Mouse (Mus musculus): ENCODE measurements around the gene Strada.

Strada gene

GRCm38 (mm10) chr11:106187326-106187725, 14.6 kb downstream of the Strada start:
- DNase-seq = no peak

GRCm38 (mm10) chr11:106180449-106180801, 21.5 kb downstream of the Strada start:
- no peak for DNase-seq

- DNase-seq = no peak
Measured at GRCm38 (mm10) chr11:106179711-106180448, 22.1 kb downstream of the Strada start.

GRCm38 (mm10) chr11:106178036-106178782, 23.8 kb downstream of the Strada start:
- DNase-seq = no peak

DNA sequence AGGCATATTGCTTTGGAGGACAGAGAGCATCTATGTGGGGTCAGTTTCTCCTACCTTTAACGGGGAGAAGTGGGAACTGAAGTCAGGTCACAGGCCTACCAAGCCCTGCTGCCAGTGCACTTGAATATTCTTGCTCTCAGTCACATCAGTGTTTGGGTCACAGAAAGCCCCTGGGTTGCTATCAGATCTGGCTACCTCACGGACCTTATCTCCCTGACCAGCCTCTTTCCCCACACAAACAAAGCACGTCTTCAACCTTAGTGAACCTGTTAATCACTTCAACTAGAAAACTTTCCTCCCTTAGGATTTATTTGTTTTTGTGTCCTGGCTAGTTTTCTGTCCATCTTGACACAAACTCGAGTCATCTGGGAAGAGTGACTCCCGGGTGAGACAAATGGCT, 25.6 kb downstream of the Strada start:
- no peak for DNase-seq

DNA sequence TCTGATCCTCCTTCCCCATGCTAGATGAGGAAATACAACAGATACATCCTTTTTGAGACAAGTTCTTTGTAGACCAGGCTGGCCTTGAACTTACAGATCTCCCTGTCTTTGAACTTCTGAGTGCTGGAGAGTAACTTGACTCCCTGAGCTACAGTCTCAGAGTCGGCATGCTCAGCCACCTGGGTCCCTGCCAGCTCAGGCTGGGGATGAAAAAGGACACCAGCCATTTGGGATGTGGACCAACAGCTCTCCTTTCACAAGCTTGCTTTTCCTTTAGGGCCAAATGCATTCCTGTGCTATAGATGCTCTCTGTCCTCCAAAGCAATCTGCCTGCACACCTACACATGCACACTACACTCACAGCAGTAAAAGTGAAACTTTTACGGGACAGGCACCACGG, 26.9 kb downstream of the Strada start:
- DNase-seq = no peak

GRCm38 (mm10) chr11:106174372-106174771, 27.6 kb downstream of the Strada start:
- peak; percentile 70 to 84 for DNase-seq

- no peak for DNase-seq
Measured at GRCm38 (mm10) chr11:106173228-106173627, 28.7 kb downstream of the Strada start.

GRCm38 (mm10) chr11:106170807-106171206, 31.2 kb downstream of the Strada start:
- peak in 1 of 2 experiments; percentile 46 for DNase-seq

DNA sequence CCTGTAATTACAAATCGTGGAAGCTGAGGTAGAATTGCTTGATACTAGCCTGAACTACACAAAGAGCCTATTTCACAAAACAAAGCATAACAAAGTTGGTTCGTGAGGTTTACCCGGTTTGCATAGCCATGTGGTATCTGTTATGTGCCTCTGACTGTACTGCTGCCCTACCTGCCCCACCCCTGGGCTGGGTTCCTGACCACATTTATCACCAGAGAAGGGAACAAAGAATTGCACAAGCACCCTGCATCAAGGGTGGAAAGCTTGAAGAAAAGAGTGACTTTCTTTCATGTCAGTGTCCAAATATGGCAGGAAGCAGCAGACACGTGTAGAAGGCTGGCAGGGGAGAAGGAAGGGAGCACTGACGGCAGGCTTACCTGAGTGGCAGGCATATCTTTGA, 34.5 kb downstream of the Strada start:
- DNase-seq = no peak

DNA sequence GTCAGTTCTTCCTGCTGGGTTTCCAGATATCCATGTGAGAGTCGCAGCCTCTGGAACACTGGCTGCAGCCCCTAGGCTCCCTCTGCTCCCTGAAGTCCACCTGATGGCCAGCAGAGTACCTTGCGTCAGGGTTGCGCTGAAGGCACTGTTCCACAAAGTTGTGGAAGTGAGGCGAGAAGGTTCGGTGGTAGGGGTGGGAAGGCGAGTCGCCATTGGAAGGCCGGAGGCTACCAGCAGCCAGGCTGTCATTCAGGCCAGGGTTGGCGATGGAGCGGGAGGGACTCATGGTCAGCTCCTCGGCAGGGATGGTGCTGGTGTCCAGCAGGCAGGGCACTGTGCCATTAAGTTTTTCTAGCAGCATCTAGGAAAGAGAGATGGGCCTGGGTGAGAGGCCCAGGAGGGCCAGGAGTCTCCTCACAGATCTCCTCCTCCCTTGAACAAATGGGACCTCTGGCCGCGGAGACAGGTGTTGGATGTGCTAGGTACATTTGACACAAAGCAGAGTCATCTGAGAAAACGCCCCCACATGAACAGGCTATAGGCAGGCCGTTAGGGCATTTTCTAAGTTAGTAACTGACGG, 37.3 kb downstream of the Strada start:
- no peak for DNase-seq

DNA sequence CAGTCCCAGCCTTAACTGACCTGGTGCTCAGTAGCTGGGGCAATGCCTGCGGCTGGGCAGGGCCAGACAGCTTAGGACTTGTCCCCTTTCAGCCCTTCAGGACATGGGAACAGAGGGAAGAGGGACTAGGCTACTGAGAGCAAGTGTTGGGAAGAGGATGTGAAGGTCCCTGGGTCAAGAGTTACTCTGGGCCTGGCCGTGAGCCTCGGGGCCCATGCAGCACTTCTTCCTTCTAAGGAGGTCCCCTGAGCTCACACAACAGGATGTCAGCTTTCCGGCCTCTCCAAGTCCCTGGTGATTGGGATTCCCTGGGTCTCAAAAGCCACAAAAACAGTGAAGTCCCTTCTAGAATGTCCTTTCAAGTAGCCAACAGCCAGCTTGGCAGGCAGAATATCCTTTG, 38.4 kb downstream of the Strada start:
- DNase-seq = peak; percentile 54 to 63

GRCm38 (mm10) chr11:106162237-106162636, 39.7 kb downstream of the Strada start:
- peak in 1 of 2 experiments; percentile 24 for DNase-seq

DNA sequence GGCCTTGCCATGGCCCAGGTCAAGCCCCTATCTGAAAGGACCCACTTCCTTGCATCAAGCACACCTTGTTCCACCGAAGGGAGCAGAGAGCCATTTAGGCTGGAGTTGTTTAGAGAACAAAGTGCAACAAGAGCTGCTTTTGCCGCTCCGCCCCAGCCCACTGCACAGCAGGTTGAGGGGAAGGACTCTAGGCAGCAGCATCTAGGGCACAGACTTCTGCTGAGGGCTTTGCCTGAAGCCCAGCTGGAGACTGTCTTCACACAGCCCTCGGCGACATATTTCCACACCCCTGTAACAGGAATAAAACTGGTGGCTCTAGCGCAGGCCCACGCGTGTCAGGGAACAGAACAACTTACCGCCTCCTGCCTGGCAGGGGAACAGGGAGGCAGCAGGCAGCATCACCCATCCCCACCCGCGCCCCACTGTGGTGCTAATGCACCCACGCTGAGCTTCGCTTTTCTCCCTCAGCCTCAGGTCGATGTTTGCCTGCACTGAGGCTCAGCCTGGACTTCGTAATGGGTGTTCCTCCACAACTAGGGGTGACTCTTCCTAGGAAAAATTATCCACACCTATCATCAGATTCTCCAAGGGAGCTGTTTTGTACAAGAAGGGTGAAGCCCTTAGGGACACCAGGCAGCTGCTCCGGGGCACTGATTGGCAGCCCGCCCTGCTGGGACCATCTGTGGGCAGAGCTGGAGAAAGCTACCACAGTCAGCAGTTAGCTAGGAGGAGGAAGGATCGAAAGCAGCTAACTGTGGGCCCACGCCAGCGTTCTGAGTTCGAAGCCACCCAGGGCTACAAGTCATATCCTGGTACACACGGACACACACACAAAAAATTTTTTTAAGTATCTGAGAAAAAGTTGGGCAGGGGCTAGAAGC, 40.9 kb downstream of the Strada start, which contains the start of the genes Gm10840 and Limd2:
TSS of gene Gm10840 (plus strand) at position 10 of the 881 bp plus-strand sequence.
TSS of gene Limd2 (minus strand) at position 20 of the 881 bp plus-strand sequence.
- peak; percentile 33 to 53 for DNase-seq

DNA sequence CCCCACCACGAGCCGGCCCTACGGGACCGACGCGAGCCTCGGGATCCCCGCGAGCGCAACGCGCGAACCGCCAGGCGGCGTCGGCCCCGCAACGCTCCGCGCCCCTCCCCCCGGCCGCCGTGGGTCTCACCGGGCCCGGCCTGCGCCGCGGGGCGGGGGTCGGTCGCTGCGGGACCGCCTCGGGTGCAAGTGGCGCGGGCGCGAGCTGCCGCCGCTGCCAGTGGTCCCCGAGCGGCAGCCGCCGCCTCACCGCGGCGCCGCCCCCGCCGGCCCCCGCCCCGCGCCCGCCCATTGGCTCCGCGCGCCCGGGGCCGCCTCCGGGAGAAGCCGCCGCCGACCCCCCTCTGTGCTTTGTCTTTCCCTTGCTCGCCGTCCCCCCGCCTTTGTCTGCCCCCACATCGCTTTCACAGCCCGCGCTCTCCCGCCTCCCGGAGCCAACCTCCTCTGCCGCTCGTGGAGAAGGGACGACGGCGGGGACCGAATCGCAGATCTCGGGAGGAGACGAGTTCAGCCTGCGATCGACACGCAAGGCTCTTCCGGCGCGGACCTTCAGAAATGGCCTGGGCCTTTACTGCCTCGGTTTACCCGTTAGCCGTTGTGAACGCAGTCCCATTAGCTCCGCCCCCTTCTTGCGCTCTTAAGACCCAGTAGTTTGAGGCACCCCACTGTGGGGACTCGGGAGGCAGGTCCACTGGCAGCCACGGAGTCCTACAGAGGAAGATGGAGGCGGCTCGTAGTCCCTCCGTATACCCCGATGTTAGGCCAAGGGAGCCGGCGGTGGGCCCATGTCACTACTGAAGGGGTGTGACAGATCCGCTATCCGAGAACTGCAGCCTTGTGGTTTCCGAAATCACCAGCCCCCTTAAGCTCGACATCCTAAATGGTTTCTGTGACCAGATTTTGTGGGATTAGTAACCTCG, 41.8 kb downstream of the Strada start:
- peak; percentile 69 to 86 for DNase-seq

DNA sequence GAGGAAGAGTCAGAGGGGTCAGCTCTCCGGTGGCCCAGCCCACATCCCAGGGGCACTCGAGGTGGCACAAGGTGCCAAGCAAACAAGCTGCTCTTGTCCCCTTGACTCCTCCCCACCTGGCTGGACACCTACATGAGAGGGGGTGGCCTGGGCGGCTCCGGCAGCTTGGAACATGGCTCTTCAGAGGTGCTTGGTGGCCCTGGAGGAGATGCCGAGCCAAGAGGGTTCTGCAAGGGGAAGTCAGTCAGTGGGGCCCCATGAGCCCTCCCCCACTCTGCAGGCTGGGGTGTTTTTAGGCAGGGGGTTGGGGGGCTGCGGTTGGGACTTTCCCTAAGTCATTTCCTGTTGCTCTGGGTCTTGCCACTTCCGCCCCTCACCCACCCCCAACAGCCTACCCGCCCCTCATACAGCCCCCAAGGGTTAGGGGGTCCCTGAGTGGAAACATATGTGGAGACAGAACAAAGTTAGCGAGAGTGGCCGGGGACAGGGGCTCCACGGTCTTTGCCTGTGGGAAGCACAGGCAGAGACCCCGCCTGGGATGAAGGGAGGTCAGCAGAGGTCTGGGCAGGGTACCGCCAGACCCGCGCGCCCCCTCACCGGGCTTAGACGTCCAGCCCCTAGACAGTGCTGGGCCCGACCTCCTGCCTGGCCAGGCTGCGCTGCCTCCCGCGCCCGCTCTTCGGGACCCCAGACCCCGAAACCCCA, 42.6 kb downstream of the Strada start:
- DNase-seq = peak; percentile 29 to 61

DNA sequence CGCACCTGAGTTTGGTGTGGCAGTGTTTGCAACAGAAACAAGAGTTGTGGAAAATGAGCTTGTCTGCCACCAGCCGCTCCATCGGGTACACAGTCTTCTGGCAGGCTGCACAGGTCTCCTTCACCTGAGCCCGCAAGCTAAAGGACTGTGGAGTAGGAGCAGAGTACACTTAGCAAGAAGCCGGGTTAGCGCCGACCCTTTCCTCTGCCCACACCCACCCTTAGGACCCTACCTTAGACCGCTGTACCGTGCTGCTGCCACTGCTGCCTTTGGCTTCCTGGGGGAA, 43.1 kb downstream of the Strada start:
- DNase-seq = peak; percentile 14 to 43

DNA sequence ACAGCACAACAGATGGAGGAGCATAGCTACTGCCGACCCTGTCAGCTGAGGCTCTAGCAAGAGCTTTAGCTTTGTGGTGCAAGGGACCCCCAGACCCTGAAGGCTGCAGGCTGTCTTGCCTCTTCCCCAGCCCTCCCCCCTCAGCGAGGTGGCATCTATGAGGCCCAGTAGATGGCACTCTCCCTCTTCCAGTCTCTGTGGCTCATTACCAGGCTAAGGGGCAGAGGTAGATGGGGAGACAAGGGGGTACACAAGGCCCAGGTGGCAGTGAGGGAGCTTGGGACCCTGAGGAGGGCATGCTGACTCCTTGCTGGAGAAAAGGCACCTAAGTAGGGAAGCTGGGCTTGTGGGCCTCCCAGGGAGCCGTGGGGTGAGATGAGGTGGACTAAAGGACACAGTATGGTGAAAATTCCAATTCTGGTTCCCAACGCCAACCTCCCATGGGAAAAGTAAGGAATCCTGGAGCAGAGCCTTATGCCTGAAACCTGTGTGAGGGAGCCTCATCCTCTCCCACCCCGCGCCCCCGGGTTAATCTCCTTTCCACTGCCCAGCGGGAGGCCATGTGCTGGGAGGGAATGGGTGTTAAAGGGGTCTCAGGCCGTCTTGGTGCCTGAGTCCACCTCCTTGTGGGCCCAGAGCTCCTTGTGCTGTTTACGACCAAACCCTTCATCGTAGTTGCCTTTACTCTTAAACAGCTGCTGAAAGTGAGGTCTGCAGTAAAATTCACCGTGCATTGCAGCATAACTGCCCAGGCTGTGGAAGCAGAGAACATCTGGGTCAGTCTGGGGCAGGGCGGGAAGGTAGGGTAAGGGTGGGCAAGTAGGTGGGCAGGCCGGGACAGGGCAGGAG, 43.7 kb downstream of the Strada start:
- DNase-seq = peak; percentile 26 to 59

DNA sequence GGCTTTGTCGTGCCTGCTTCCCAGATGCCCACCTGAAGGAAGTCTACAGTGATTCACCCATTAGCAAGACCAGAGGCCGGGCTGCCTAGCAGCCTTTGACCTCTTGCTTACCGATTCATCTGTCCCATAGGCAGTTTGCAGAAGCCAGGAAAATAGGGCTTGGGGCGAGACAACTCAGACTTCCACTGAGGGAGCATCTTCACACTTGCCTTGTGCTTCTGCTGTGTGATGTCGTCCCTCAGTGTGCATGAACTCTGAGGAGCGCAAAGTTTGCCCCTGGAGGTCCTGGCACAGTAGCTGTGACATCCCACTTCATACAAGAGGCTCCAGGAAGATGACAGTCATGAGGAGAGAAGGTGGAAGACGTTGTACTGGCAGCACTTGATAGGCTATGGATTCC, 44.8 kb downstream of the Strada start:
- DNase-seq = no peak

DNA sequence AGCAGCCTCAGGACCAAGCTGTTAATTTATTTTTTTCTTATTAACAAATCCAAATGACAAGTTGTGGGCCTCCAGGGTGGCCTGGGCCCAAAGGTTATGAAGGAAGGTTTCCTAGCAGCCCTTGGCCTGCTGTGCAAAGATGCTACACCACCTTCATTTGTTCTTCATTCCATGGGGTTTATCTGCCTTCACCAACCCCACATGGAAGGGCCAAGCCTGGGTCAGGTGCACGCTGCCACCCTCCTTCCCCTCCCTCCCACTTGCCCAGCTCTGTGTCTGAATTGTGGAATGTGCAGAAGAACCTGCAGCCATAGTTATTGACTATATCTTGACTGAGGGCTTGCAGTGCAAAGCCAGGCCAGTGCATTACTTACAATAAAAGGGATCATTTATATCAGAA, 45.7 kb downstream of the Strada start:
- DNase-seq = no peak
